Mouse (Mus musculus) gastrocnemius, postnatal 36 days (tissue): Measurements from ENCODE around the gene Bud23. TPM values are rescaled to one million over a fixed set of nuclear protein-coding genes. Genes with fewer than 3 reads are reported as not detected.

Experiments
- DNase-seq, 2 experiments: peaks; one replicate each; pipeline ENCODE4 v3.0.0; 2022
- intact Hi-C: fragments of 180-260 bp; cut with DNase I; formaldehyde crosslinking; loops from one replicate; pipeline ENCODE4 v1.15.1; 2025
- total RNA-seq, 2 experiments: library from RNA; stranded (reverse); gene quantifications; 2 replicates each; pipeline ENCODE4 v1.2.3; 2021

The Bud23 gene
- total RNA-seq, 2 experiments from 2014 or later = 26.9 to 30.0 TPM

DNA sequence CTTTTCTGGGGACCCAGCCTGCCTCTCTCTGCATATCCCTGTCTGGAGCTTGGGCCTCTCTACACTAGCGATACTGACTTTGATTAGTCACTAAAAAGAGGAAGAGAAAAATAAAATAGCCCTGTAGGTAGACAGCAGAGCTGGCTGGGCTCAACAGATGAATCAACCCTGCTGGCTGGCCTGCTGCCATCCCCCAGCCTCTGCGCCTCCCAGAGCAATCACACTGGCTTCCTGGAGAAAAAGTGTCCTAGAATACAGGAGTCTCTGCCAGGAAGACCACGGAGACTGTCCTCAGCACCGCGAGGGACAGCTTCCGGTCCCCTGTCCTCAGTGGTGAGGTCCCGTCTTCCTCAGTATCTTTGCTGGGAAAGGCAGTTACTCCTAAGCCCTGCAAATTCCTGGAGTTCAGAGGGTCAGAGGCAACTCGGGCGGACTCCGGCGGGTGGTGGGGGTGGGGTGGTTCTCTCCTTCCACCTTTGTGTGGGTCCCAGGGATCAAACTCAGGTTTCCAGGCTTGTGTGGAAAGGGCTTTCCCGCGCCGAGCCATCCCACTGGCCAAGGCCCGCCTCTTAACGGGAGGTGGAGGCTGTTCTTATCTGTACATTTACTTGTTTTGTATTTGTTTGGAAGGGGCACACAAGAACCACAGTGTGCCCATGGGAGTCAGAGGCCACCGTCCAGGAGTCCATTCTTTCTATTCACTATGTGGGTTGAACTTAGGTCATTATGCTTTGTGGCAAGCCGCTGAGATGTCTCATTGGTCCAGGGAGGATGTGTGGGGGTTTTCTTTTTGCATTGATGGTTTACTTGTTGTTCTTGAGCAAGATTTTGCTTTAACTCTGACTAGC, 35.5 kb downstream of the Bud23 start:
- intact Hi-C loops = no loop called here
- DNase-seq = peak in 1 of 2 experiments; percentile 49

DNA sequence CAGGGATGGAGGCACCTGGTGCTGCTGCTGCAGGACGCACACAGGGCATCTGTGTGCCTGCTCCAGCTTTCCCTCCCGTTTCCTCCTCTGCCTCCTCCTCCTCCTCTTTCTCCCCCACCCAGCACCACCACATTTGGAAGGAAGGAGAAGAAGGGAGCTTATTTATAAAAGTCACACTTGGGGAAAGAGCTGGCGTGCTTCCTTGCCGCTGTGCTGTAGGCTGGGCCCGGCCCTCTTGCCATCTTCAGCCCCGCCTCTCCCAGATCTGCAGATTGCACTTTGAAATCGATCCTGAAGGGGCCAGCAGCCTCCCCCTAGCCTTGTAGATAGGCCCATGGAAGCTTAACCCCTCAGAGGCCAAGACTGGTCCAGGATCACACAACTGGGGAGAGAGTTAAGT, 38.9 kb downstream of the Bud23 start:
- intact Hi-C loops = no loop called here
- DNase-seq = no peak

DNA sequence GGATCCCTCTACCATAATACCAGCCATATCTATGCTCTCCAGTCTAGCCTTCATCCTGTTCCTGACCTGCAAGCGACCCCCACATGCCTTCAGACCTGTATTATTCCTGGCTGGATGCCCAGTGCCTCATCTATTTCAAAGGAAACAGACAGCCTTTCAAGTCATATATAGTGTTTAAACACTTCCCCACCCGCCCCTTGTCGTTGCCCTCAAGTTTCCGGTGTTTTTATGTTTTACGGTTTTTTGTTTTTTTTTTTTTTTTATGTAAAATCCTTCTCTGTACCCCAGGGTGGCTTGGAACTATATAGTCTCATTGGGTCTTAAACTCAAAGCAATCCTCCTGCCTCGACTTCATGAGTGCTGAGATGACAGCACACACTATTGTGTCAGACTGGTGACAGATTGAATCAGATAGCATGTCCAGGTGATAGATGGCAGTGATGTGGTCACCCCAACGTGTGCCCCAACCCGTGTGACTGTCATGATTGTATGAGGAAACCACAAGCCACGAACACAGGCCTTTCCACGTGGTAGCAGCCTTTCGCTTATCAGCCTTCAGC, 40.0 kb downstream of the Bud23 start:
- no peak for DNase-seq
- intact Hi-C loops = loop anchor here (5.0 kb wide), 1 partner anchor 48 kb away; no protein-coding TSS in a partner anchor

DNA sequence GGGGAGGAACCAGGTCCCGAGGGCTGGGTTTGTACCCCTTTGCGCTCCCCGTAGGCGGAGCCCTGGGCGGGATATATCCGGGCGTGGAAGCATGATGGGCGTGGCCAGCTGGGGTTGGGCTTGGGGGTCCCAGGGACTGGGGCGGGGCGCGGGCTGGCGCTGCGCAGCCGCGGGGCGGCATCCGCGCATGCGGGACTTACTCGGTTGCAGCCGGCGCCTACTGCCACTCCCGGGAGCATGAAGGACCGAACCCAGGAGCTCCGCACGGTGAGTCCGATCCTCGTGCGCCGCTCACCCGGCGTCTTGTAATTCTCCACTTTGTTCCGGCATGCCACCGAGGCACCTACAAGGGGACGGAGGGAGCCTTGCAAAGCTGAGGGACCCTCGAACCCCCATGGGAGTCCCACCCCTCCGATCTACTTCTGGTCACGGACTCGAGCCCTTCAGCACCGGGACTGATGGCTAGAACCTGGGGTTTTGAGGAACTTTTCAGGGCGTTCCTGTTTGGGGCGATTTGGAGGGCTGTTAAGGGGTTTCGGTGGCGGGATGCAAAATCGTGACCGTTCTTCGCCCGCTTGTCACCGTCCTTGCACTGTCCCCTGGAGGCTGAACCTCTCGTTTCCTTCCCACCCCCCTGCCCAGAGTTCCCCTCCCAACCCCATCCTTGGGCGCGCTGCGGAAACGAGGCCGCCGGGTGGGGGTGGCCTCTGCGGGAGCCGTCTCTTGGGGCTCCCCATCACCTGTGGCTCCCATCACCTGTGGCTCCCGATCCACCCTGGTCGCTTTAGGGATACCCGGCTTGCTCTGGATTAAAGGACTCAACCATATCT, 41.2 kb downstream of the Bud23 start, which contains the start of gene Stx1a:
Gene Stx1a (plus strand): TSS at position 139 of the 830 bp plus-strand sequence.
- DNase-seq = peak; percentile 79 to 83
- intact Hi-C loops = loop anchor here (5.0 kb wide), 1 partner anchor 49 kb away; no protein-coding TSS in a partner anchor

DNA sequence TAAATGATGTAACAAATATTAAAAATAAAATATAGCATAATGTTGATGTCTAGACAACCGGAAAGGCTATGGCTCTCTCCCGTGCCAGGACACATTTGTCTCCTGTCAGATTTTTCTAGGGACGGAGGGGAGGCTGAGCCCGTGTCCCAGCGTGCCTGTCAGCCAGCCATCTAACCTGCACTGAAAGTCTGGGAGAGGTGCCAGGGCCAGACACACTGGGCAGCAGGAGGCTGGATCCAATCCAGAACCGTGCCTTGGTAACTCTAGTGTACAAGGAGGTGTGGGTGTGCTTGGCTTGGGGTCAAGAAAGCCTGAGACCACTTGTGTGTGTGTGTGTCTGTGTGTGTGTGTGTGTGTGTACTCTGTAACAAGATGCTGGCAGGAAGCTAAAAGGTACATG, 42.9 kb downstream of the Bud23 start:
- no peak for DNase-seq
- intact Hi-C loops = loop anchor here (5.0 kb wide), 1 partner anchor 50 kb away; no protein-coding TSS in a partner anchor

DNA sequence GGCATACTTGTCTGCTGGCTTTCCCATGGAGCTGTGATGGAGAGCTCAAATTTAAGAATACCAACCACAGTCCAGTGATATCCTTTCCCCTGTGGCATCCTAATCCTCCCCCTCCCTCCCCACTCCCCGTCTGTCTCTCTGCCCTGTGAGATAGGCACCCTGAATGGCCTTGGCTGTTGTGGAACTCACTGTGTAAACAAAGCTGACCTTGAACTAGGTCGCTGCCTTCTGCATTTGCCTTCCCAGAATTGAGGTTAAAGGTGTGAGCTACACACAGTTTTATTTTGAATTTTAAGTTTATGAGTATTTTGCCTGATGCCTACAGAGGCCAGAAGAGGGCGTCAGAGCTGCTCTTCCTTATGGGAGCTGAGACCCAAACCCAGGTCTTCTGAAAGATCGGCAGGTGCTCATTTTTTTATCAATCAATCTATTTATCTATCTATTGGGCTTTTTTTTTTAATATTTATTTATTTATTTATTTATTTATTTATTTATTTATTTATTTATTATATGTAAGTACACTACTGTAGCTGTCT, 48.5 kb downstream of the Bud23 start:
- intact Hi-C loops = loop anchor here (5.0 to 10.0 kb wide), 2 partner anchors 86 to 269 kb away; no protein-coding TSS in a partner anchor
- DNase-seq = no peak

DNA sequence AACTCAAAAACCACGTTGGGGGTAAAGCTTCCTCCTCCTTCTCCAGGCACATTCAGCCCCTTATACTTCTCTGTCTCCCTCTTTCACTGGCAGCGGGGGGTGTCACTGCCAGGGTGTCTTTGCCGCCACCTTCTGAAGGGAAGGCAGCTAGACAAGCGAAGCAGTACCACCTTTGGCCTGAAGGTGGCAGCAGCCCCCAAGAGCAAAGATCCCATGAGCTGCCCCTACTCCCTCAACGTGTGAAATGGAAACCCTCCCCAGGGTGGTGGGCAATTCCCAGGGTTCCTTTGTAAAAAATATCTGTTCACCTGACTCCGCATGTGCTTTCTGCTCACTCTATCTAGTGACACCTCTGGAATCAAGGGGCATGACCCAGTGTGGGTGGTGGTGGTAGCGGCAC, 49.3 kb downstream of the Bud23 start:
- intact Hi-C loops = loop anchor here (5.0 to 10.0 kb wide), 2 partner anchors 87 to 269 kb away; no protein-coding TSS in a partner anchor
- peak; percentile 80 to 87 for DNase-seq

DNA sequence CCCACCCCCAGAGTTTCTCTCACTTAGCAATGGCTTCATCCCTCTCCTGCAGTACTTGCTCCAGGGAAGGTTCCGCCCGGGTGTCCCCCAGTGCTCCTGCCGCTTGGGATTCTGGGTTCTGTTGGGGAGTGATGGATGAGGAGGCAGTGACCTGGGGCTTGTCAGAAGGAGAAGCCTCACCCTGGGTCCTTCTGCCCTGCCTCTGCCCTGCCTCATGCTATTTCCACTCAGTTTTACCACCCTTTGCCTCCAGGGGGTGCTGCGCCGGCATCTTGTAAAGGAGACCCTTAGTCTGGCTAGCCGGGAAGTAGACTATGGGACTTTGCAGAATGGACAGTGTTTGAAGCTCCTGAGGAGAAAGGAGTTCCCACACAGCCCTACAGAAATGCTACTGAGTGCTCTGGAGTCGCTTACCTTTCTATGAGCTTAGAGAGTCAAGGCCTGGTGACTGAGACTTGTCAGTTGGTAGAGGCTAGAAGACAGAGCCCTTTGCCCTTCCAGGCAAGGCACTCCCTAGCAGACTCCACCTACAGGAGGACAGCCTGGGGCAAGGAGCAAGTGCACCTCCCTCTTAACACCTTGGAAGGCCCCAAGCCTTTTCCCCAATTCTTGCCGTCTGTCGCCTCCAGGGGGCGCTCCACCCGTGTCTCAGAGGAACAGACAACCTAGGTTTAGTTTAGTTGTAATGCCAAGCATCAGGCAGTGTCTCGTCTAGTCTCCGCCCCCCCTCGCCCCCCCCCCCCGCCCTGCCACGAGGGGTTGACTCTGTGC, 51.9 kb downstream of the Bud23 start:
- intact Hi-C loops = loop anchor here (5.0 to 10.0 kb wide), 2 partner anchors 179 to 272 kb away; no protein-coding TSS in a partner anchor
- DNase-seq = peak; percentile 77

DNA sequence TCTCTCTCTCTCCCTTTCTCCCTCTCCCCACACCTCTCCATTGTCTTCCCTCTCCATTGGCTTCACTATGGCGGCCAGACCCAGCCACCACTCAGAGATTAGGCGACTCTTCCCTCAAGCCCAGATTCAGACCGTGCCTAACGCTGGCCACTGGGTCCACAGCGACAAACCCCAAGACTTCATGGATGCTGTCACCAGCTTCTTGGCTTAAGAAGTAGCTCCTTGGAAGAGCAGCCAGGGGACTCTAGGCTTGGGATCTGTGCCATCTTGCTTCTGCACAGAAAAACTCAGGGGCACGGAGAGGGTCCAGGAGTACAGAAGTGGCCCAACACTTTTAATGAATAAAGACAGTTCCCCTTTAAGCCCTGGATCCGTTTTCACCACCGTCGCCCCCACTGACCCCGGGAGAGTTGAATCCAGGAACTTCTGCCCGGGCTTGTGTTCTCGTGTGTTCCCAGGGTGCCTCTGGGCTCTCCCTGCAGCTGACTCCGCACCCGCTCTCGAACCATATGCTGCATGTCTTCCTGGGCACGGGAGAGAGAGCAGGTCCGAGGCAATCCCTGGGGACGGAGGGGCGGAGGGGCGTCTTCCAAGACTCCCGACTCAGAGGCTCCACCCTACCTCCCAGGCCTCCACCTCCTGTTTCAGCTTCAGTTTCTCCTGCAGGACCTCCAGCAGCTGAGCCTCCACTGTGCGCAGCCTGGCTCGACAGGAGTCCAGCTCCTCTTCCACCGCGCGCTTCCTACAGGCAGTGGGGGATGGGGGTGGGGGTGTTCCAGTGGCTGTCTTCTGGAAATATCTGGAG, 52.7 kb downstream of the Bud23 start:
- DNase-seq = no peak
- intact Hi-C loops = loop anchor here (5.0 to 10.0 kb wide), 2 partner anchors 180 to 273 kb away; no protein-coding TSS in a partner anchor

DNA sequence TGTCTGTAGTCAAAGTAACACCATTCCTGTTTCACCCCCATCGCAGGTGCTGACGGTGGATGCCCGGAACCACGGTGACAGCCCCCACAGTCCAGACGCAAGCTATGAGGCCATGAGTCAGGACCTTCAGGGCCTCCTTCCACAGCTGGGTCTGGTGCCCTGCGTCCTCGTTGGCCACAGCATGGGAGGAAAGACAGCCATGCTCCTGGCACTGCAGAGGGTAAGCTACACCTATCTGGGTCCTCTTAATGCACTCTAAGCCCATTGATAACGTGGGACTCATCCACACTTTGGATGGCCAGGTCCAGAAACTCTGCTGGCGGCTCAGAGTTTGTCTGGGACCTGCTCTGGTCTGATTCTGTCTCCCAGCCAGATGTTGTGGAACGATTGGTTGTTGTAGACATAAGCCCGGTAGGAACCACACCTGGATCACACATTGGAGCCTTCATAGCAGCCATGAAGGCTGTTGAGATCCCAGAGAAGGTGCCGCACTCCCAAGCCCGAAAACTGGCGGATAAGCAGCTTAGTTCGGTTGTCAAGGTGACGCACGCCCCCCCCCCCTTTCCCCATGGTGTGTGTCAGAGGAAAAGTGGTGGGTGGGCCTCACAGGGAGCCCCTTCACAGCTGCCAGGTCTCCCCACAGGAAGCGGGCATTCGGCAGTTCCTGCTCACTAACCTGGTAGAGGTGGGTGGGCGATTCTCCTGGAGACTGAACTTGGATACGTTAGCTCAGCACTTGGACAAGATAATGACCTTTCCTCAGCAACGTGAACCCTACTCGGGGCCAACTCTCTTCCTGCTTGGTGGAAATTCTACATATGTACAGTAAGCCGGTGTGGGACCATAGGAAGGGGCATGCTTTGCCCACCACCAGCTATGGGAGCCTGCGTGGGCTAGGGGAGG, 53.7 kb downstream of the Bud23 start:
- intact Hi-C loops = loop anchor here (5.0 to 10.0 kb wide), 2 partner anchors 181 to 274 kb away; no protein-coding TSS in a partner anchor
- no peak for DNase-seq

DNA sequence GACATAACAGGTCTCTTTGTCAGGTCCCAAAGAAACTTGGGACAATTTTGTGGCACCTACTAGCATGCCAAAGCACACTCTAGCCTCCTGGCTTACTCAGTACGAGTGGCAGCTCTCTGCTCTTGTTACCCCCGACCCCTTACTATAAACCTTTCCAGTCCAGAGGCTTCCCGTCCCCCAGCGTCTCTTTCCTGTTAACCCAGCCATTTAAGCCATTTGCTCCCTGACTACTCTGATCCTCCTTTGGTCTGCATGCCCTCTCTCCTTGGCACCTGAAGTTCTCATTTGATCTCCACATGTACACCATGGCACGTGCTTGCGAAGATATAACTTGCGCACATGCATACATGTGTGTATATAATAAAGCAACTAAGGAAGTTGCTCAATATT, 54.4 kb downstream of the Bud23 start:
- intact Hi-C loops = loop anchor here (5.0 to 10.0 kb wide), 2 partner anchors 182 to 274 kb away; no protein-coding TSS in a partner anchor
- DNase-seq = no peak

DNA sequence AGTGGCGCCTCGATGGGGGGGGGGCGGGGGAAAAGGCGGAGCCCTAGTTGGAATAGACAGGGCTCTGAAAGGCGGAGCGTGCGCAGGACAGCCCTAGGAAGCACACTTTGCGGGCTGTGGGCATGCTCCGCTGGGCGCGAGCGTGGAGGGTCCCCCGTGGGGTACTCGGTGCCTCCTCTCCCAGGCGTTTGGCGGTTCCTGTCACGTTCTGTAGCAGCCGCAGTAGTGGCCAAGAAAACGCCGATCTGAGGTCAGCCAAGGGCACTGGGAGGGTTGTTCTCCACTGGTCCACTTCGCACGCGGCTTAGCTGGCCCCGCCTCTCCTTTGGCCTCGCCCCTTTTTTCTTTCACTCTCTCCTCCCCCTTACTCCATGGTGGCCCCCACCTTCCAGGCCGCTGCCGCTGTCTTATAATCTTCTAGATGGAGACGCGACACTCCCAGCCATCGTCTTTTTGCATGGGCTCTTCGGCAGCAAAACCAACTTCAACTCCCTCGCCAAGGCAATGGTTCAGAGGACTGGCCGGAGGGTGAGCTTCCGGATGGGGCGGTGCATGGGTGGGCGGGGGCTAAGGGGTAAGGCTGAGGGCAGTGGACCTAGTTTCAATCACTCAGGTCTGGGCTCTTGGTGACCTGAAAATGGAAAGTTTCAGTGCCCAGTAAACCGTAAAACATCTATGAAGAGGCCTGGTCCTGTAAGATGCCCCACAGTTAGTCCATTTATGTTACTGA, 55.0 kb downstream of the Bud23 start:
- intact Hi-C loops = loop anchor here (5.0 to 10.0 kb wide), 2 partner anchors 183 to 275 kb away; no protein-coding TSS in a partner anchor
- peak; percentile 79 to 93 for DNase-seq

DNA sequence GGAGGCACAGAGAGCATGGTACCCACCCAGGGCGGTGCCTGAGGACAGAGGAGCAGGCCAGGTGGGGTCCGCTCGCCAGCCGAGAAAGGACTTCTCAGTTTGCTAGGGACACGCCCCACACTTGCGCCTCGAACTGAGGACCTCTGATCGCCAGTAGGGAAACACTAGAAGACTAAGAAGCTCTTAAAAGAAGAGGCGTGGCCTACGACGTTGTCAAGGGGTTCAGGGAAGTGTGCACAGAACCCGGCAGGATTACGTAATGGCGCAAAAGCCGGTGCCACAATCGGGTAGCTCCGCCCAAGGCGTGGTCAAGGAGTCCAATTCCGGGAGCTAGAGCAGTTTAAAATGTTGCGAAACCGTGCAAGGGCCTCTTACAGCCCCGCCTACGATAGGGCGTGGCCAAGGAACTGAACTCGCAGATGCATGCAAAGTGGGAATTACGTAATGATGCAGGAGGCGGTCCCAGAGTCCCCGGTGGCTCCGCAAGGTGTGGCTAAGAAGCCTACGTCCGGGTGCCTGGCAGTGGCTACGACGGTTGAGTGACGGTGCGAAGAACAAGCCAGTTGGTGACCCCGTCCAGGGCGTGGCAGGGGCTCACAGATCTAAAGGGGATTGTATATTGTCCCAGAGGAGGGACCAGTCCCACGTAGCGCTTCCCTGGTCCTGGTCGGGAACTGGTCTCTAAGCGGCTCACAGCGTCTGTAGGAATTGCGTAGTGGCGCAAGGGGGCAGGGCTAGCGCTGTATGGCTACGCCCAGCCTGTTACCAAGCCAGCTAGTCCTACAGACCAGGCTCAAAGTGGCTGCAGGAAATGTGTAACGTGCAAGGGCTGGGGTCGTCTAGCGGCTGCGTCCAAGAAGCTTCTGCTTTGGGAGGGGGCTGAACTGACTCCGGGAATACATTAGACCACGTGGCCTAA, 55.8 kb downstream of the Bud23 start, which contains the start of gene Abhd11:
Gene Abhd11 (plus strand): TSS at position 482 of the 919 bp plus-strand sequence.
- peak; percentile 95 to 98 for DNase-seq
- intact Hi-C loops = no loop called here

DNA sequence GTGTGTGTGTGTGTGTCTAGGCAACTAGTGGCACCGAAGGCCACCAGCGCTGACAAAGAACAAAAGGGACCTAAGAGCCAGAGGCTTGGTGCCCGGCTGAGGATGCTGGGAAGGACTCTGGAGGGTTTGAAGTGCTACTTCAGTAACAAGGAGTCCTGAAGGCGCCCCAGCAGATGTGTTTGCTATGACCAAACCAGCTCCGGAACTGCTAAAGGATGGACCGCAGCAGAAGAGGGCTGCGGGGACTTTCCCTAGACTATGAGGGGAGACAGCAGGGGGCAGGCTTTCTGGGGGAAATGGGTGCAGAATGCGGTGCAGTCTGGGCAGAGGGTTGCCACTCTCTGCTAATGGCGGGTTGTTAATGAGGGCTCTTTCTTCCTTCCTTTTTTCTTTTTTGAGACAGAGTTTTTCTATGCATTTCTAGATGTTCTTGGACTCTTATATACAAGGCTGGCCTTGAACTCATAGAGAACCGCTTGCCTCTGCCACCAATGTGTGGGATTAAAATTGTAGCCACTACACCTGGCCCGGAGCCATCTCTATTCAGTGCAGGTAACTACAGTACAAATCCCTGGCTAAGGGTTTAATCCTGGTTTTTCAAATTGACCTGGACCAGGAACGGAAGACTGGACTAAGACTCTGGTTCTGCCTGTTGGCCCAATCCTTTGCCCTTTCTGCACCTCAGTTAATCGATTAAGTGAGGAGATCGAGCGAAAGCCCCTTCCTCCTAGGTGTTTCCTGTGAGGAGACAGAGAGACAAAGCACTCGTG, 56.8 kb downstream of the Bud23 start:
- no peak for DNase-seq
- intact Hi-C loops = no loop called here
